Mouse (Mus musculus): ENCODE measurements around the gene Tbc1d23. TPM values are rescaled to one million over a fixed set of nuclear protein-coding genes. Genes with fewer than 3 reads are reported as not detected.
"Not testable (repeated sequence)": the region's sequence is repeated elsewhere in the genome, so short reads cannot be mapped to it uniquely, and the experiment has no call there.

Tbc1d23 gene
- polyA plus RNA-seq, 1 experiment, result 49.5 TPM

DNA sequence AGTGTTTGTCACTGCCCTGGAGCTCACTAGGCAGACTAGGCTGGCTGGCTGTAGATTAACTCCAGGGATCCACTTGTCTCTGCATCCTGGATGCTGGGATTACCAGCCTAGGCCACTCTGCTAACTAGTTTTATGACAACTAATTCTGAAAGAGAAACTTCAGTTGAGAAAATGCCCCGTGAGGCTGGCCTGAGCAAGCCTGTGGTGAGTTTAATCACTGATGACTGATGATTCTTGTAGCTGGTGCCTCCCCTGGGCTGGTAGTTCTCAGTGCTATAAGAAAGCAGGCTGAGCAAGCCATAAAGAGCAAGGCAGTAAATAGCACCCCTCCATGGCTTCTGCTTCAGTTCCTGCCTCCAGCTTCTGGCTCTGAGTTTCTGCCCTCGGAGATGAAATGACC lies 55.6 kb downstream of the Tbc1d23 start:
- no peak for TF ChIP-seq CTCF (IDR thresholded peaks at IDR 0.05; ENCODE audit: borderline replicate concordance, extremely low read depth, insufficient read depth, insufficient read length)
- TF ChIP-seq POLR2A (IDR thresholded peaks at IDR 0.05; ENCODE audit: borderline replicate concordance, extremely low read depth, insufficient read depth, insufficient read length, poor library complexity, severe bottlenecking), result no peak
- no peak for DNase-seq (ENCODE audit: low read depth)

DNA sequence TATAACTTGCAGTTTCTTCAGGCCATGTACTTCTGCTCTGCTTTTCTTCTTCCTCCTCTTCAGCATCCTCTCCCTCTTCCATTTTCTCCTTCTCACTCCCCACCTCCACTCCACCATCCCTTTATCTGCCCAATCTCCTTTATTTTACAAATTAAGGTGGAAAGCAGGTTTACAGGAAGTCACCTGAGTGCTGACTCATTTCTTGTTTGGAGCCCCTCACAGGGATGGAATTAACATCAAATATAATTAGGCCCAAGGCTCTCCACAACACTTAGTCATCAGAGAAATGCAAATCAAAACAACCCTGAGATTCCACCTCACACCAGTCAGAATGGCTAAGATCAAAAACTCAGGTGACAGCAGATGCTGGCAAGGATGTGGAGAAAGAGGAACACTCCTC lies 56.8 kb downstream of the Tbc1d23 start:
- not testable (repeated sequence) for DNase-seq (ENCODE audit: low read depth)

DNA sequence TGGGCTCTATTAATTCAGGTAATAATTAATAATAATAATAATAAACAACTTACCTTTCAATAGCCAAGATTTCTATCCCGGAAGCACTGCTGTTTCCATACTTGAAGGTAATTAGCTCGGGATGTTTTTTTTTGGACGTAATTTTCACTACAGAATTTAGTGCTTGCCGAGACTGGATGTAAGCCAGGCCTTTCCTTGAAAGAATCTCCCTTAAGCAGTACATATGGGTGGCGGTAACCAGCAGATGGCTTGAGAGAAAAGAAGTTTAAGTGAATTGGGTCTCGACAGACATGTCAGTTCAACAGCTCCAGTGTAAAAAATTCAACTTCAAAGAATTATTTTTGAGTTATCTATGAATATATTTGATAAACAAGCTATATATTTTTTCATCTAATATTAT lies 59.7 kb downstream of the Tbc1d23 start:
- TF ChIP-seq POLR2A (IDR thresholded peaks at IDR 0.05; ENCODE audit: borderline replicate concordance, extremely low read depth, insufficient read depth, insufficient read length, poor library complexity, severe bottlenecking) (no peak), CTCF (IDR thresholded peaks at IDR 0.05; ENCODE audit: borderline replicate concordance, extremely low read depth, insufficient read depth, insufficient read length) (no peak)
- peak; percentile 84 for DNase-seq (ENCODE audit: low read depth)

DNA sequence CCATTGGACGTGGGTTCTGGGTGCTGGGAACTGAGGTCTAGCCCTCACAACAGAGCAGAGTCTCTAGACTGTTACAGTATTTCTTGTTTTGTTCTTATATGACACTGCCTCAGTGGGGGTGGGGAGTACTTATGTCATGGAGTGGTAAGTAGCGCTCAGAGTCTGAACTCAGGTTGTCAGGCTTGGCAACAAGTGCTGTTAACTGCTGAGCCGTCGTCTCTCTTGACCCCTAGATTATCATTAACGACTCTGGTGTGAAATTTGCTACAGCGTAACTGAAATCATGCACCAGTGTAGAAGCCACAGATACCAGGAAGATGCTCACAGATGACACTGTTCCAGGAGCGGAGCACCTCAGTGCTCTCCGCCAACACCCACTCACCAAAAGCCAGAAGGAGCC lies 60.1 kb downstream of the Tbc1d23 start:
- peak; percentile 37 for DNase-seq (ENCODE audit: low read depth)
- TF ChIP-seq CTCF (IDR thresholded peaks at IDR 0.05; ENCODE audit: borderline replicate concordance, extremely low read depth, insufficient read depth, insufficient read length) (no peak), POLR2A (IDR thresholded peaks at IDR 0.05; ENCODE audit: borderline replicate concordance, extremely low read depth, insufficient read depth, insufficient read length, poor library complexity, severe bottlenecking) (no peak)

DNA sequence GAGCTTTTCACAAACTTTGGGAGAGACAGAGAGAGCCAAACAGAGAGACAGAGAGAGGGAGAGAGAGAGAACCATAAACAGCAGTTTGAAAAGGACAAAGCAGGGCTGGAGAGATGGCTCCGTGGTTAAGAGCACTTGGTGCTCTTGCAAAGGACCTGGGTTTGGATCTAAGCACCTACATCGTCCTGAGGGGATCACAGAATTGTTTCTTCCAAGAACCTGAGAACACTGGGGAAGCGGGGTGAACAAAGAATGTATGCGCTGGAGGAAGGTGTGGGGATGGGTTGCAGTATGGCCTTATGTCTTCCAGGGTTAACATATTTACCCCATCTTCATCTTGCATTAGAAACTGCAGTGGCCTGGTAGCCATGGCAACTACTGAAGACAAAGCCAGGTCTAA lies 63.1 kb downstream of the Tbc1d23 start:
- DNase-seq (ENCODE audit: low read depth), result no peak

DNA sequence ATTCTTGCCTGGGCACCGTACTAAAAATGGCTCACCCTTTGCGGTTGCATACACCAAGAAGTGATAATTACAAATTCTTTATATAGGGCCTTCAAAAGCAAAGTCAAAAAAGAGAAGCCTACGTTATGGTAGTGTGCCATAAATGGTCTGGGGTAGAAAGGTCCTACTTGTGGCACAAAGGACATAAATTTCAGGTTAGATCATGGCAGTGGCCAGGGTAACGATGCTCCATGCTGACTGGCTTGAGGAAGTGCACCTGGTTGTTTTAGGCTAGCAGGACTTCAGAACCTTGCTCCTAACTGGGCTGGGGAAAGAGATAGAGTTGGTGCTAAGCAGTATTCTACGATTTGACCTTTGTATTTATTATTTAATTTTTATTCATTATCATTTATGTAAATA lies 63.8 kb downstream of the Tbc1d23 start:
- DNase-seq (ENCODE audit: low read depth), result no peak

More for the DNA sequence above, 63.1 kb downstream of the Tbc1d23 start:
- TF ChIP-seq CTCF (IDR thresholded peaks at IDR 0.05; ENCODE audit: borderline replicate concordance, extremely low read depth, insufficient read depth, insufficient read length) (no peak), POLR2A (IDR thresholded peaks at IDR 0.05; ENCODE audit: borderline replicate concordance, extremely low read depth, insufficient read depth, insufficient read length, poor library complexity, severe bottlenecking) (no peak)

DNA sequence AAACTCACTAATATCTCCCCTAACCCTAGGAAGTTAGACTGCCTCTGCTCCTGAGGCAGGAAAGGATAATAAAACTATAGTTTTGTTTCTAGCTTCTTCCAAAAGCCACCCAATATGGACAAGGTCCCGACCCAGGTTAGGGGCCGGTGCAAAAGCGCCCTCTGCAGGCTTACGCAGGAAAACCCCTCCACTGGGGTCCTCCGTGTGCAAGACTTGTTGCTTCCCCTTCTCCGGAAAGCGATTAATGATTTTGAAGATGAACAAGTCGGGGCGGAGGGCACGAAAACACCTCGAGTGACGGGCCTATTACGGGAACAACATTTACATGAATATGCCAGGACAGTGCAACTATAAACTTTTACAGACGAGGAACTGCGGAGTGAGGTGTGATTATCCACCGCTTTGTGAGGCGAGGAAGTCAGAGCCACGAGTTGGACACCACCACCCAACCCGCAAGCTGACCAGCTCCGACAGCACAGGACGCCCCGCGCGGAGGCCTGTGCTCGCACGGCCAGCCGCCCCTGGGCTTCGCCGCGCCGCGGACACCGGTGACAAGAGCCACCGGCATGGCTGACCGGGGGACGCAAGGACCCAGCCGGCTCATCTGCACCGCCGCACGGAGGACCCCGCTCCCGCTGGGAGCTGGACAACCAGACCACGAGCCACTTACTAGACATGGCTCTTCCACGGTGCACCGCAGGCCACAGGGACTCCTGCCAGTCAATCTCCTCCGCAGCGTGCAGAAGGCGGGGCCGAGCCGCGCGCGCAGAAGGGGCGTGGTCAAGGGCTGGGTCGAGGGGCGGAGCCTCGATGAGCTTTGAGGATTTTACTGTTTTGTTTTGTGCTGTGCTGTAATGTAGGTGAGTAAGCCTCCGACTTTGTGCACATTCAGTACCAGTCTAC lies 64.4 kb downstream of the Tbc1d23 start, which contains the start of gene Nit2:
Gene Nit2, minus strand, starts transcription at position 731 of the 903 bp plus-strand sequence.
- TF ChIP-seq POLR2A (IDR thresholded peaks at IDR 0.05; ENCODE audit: borderline replicate concordance, extremely low read depth, insufficient read depth, insufficient read length, poor library complexity, severe bottlenecking) (peak; percentile 60; the same call in 1 of the 2 replicates), CTCF (IDR thresholded peaks at IDR 0.05; ENCODE audit: borderline replicate concordance, extremely low read depth, insufficient read depth, insufficient read length) (peak; percentile 80)
- DNase-seq (ENCODE audit: low read depth), result peak; percentile 96

More for the DNA sequence above, 63.8 kb downstream of the Tbc1d23 start:
- TF ChIP-seq CTCF (IDR thresholded peaks at IDR 0.05; ENCODE audit: borderline replicate concordance, extremely low read depth, insufficient read depth, insufficient read length) (no peak), POLR2A (IDR thresholded peaks at IDR 0.05; ENCODE audit: borderline replicate concordance, extremely low read depth, insufficient read depth, insufficient read length, poor library complexity, severe bottlenecking) (no peak)

DNA sequence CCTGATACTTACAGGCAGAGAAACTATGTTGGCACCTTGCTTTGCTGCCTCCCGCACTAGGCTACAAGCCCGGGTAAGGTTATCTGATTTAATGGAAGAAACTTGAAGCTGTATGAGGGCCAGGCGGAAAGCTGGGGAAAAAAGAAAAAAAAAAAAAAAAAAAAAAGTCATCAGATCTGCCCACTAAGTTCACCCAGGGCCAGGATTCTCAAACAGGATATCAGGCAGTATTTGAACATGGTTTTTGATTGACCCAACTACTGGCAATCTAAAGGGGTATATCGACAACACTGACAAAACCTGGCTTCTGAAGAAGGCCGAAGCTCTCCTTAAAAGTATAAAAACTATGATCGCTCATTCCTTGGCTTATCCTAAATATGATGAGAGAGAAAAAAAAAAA lies 65.2 kb downstream of the Tbc1d23 start:
- TF ChIP-seq CTCF (IDR thresholded peaks at IDR 0.05; ENCODE audit: borderline replicate concordance, extremely low read depth, insufficient read depth, insufficient read length), result no peak
- TF ChIP-seq POLR2A (IDR thresholded peaks at IDR 0.05; ENCODE audit: borderline replicate concordance, extremely low read depth, insufficient read depth, insufficient read length, poor library complexity, severe bottlenecking), result no peak
- no peak for DNase-seq (ENCODE audit: low read depth)

DNA sequence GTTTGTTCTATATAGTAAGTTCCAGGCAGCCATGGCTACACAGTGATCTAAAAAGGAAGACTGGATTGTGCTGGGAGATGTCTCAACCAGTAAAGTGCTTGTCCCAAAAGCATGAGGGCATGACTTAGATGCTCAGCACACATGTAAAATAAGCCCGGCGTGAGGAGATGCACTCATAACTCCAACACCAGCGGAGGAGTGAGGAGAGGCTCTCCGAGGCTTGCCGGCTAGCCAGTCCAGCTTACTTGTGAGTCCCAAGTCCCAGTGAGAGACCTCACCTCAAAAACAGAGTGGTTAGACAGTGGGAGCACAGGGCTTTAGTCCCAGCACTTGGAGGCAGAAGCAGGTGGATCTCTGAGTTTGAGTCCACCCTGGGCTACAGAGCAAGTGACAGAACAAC lies 66.1 kb downstream of the Tbc1d23 start:
- TF ChIP-seq POLR2A (IDR thresholded peaks at IDR 0.05; ENCODE audit: borderline replicate concordance, extremely low read depth, insufficient read depth, insufficient read length, poor library complexity, severe bottlenecking) (no peak), CTCF (IDR thresholded peaks at IDR 0.05; ENCODE audit: borderline replicate concordance, extremely low read depth, insufficient read depth, insufficient read length) (no peak)
- DNase-seq (ENCODE audit: low read depth), result no peak

DNA sequence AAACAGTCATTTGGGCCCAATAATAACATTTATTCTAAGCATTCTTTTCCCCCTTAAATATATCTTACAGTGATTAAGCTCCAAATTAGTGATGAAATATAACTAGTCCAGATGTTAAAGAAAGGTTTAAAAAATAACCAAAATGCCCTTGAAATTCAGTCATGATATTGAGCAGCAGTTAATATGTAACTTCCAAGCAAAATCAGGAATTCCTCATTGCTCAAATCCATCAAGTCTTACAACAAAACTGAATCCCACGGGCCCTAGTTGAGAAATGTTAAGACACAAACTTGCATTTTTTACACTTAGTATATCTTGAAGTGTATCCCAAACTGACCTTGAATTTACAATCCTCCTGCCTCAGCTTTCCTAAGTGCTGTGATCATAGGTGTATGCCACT lies 67.6 kb downstream of the Tbc1d23 start:
- DNase-seq (ENCODE audit: low read depth), result no peak
- TF ChIP-seq CTCF (IDR thresholded peaks at IDR 0.05; ENCODE audit: borderline replicate concordance, extremely low read depth, insufficient read depth, insufficient read length) (no peak), POLR2A (IDR thresholded peaks at IDR 0.05; ENCODE audit: borderline replicate concordance, extremely low read depth, insufficient read depth, insufficient read length, poor library complexity, severe bottlenecking) (no peak)

DNA sequence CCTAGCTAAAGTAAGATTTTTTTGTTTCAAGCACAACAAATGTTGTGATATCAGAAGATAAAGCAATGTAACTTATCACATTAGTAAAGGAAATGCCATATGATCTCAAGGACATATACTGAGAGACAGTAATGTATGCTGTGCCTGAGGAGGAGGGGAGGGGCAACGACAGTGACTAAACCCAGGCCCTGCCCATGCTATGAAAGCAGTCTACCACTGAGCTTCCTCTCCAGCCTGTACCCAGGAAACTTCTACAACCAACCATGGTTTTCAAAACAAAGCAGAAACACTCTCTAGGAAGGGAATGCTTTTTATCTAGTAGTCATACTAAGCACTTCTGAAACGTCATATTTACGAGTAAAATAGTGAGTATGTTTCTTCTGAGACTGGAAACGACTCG lies 68.5 kb downstream of the Tbc1d23 start:
- DNase-seq (ENCODE audit: low read depth), result no peak
- TF ChIP-seq POLR2A (IDR thresholded peaks at IDR 0.05; ENCODE audit: borderline replicate concordance, extremely low read depth, insufficient read depth, insufficient read length, poor library complexity, severe bottlenecking) (no peak), CTCF (IDR thresholded peaks at IDR 0.05; ENCODE audit: borderline replicate concordance, extremely low read depth, insufficient read depth, insufficient read length) (no peak)

DNA sequence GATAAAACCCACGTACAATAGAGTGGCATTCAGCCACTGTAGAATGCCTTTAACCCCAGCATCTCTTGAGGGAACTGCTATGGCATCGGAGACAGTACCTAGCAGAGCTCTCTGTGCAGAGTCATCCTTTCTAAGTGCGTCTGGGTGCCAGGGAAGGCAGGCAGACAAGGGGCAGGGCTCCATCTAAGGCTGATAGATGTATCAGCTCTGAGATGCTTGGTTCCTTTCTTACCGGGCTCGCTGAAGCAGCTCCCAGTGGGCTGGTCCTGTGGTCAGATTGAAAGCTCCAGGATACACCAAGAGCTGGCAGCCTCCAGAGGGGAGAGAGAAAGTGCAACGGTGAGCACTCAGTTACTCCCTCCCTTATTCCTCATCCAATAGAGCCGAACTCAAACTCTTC lies 71.5 kb downstream of the Tbc1d23 start:
- no peak for DNase-seq (ENCODE audit: low read depth)
- no peak for TF ChIP-seq CTCF (IDR thresholded peaks at IDR 0.05; ENCODE audit: borderline replicate concordance, extremely low read depth, insufficient read depth, insufficient read length)
- TF ChIP-seq POLR2A (IDR thresholded peaks at IDR 0.05; ENCODE audit: borderline replicate concordance, extremely low read depth, insufficient read depth, insufficient read length, poor library complexity, severe bottlenecking), result no peak

All from brain, embryonic 14.5 days (tissue).